Mouse (Mus musculus): Measurements from ENCODE around the gene BC049762. TPM values are rescaled to one million over a fixed set of nuclear protein-coding genes. Genes with fewer than 3 reads are reported as not detected.

BC049762 gene
- polyA plus RNA-seq, 1 experiment from 2014 or later: not detected

DNA sequence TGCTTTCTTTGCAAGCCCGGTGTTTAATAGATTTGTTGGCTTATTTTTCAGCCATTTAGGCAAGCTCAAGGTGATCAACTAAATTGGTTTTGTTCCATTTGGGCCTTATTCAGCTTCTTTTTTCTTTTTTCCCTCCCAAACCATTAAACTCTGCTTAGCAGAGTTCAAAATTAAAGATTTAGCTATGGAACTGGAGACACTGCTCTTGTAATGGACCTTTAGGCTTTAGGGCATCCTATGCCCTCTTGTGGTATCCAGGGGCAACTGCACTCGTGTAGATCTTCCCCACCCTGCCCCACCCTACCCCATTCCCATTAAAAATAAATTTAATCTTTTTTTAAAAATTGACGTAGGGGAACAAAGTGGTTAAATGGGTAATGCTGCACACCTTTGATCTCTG lies 2.5 kb upstream of the BC049762 start:
- peaks cover 7% of the 10 kb centered on the region for H3K36me3 ChIP-seq
- H3K9ac ChIP-seq (replicated peaks): no peak overlapping the region
- no peaks in the 10 kb centered on the region for H3K9me3 ChIP-seq
- no peak for ATAC-seq
- H3K27ac ChIP-seq: no peak overlapping the region
- H3K4me2 ChIP-seq (replicated peaks): peak overlapping the region; percentile 78
- H3K4me1 ChIP-seq (replicated peaks): peaks cover 41% of the 10 kb centered on the region
- H3K4me3 ChIP-seq (replicated peaks): peak overlapping the region; percentile 94
- WGBS: 54% methylated on average over 3 of the region's 3 CpGs
- no peaks in the 10 kb centered on the region for H3K27me3 ChIP-seq

DNA sequence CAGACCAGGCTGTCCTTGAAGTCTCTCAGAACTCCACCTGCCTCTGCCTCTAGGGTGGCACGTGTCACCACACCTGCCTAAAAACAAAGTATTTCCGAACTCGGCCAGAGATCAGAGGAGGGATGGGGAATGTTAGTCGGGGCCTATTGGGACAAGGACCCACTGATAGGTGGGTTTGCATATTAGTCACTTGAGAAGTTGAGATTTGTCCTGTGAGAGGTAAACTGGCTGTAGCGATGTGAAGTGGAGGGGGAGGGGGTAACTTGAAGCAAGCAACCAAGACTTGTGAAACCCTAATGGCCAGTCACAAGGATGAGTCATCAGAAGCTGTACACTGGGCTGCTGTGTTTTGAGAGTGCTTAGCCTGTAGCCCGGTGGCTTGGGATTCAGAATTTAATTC lies 1.5 kb upstream of the BC049762 start:
- Histone ChIP-seq H3K27ac (no peak overlapping the region), H3K9me3 (no peaks in the 10 kb centered on the region), H3K4me2 (replicated peaks) (peak overlapping the region; percentile 78), H3K9ac (replicated peaks) (peak overlapping the region; percentile 95), H3K4me1 (replicated peaks) (peaks cover 41% of the 10 kb centered on the region), H3K36me3 (peaks cover 4% of the 10 kb centered on the region; the same call in 1 of the 2 replicates), H3K4me3 (replicated peaks) (peak overlapping the region; percentile 94), H3K27me3 (no peaks in the 10 kb centered on the region)
- ATAC-seq: no peak
- WGBS: 35% methylated on average over 6 of the region's 6 CpGs

DNA sequence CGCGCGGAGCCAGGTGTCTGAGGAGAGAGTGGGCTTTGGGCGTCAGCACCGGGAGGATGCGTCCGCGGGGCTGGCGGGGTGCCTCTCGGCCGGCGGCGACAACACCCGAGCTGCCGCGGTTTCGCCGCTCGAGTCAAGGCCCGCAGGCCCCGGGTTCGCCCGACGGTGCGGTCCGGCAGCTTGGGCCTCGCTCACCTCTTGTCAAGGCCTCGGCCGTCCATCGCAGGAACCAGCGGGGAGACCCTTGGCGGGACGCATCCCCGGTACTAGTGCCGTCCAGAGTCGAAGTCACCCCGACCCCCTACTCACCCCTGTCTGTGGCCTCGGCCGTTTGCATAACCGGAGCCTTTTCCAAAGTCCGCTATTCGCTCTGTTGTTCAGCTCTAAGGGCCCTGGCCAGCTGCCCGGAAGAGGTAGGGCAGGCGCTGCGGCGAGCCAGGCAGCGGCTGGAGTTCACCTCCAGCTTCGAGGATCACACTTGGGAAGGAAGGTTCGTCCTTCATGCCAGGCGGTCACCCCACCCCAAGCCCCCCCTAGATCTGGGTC lies 513 bp upstream of the BC049762 start:
- Histone ChIP-seq H3K4me1 (replicated peaks) (peaks cover 41% of the 10 kb centered on the region), H3K27me3 (no peaks in the 10 kb centered on the region), H3K36me3 (no peaks in the 10 kb centered on the region), H3K9ac (replicated peaks) (peak overlapping the region; percentile 95), H3K9me3 (no peaks in the 10 kb centered on the region), H3K4me2 (replicated peaks) (peak overlapping the region; percentile 78), H3K4me3 (replicated peaks) (peak overlapping the region; percentile 94), H3K27ac (peak overlapping the region; percentile 95)
- under 1% methylated on average over 50 of the region's 50 CpGs for WGBS
- ATAC-seq: peak; percentile 80

DNA sequence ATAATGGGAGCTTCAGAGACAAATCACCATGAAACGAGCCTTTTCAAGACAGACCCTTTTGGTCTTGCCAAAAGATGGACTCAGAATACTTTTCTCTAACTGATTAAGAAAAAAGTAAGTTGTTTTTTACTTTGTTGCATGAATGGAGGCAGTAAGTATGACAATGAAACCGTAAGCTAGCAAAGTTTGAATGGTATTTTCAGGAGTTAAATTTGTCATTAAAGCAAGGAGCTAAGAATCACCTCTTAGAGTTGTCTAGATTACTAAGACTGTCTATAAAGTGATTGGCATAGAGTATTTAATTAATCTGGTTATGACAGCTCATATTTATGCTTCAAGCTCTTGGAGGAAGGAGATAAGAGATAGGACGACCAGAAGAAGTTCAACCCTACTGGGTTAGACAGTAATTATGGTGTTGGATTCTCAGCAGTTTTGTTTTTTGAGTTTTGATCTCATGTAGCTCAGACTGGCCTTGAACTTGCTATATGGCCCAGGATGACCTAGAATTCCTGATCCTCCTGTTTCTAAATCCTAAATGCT lies 1.1 kb downstream of the BC049762 start, which contains the start of gene Clk4:
TSS of gene Clk4 (plus strand) at position 51 of the 540 bp plus-strand sequence.
- no peak for ATAC-seq
- WGBS: 89% methylated on average over 3 of the region's 3 CpGs

DNA sequence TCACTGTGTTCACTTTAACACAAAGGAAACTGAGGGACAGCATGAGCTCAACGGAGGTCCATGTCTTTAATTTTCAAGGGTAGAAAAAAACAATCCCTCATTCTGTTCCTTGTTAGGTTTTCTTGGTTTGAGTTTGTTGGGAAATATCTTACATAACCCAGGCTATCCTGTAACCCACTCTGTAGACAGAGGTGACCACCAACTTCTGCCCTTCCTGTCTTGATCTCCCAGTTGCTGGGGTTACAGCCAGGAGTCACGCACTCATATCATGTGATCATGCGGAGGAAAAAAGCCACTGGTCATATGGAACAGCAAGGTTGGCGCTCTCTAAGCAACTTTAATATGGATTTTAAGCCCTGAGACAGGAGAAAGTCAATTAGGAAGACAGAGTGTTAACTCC lies 5.8 kb downstream of the BC049762 start:
- H3K4me1 ChIP-seq (replicated peaks): no peaks in the 10 kb centered on the region
- H3K4me3 ChIP-seq (replicated peaks): no peak overlapping the region
- ATAC-seq: no peak
- H3K27ac ChIP-seq: no peak overlapping the region
- no peaks in the 10 kb centered on the region for H3K36me3 ChIP-seq
- WGBS: 96% methylated on average over 4 of the region's 4 CpGs
- H3K9ac ChIP-seq (replicated peaks): no peak overlapping the region
- H3K9me3 ChIP-seq: no peaks in the 10 kb centered on the region
- H3K27me3 ChIP-seq: no peaks in the 10 kb centered on the region
- H3K4me2 ChIP-seq (replicated peaks): no peak overlapping the region

More for the DNA sequence above, 1.1 kb downstream of the BC049762 start, which contains the start of gene Clk4:
- H3K4me2 ChIP-seq (replicated peaks): peak within 1 kb of the TSS; percentile 78
- H3K4me3 ChIP-seq (replicated peaks): peak within 1 kb of the TSS; percentile 94
- no peaks in the 10 kb centered on the region for H3K36me3 ChIP-seq
- no peaks in the 10 kb centered on the region for H3K9me3 ChIP-seq
- no peaks in the 10 kb centered on the region for H3K27me3 ChIP-seq
- H3K27ac ChIP-seq: peak within 1 kb of the TSS; percentile 95
- peak within 1 kb of the TSS; percentile 95 for H3K9ac ChIP-seq (replicated peaks)
- H3K4me1 ChIP-seq (replicated peaks): peaks cover 37% of the 10 kb centered on the region

DNA sequence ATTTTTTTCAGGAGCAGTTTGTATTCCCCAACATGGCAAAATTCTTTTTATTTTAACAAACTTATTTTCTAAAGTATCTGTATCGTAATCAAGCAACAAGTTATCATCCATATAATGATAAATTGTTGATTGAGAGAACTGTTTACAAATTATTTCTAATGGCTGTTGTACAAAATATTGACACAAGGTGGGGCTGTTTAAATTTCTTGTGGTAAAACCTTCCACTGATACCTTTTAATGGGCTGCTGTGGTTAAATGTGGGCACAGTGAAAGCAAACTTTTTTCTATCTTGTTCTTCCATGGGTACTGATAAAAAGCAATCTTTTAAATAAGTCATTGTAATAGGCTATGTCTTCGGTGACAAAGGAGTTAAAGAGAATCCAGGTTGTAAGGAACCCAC lies 19.9 kb downstream of the BC049762 start:
- H3K4me1 ChIP-seq (replicated peaks): no peaks in the 10 kb centered on the region
- no peak for ATAC-seq
- H3K27me3 ChIP-seq: no peaks in the 10 kb centered on the region
- no peak overlapping the region for H3K27ac ChIP-seq
- no peak overlapping the region for H3K4me3 ChIP-seq (replicated peaks)
- 90% methylated on average over 2 of the region's 2 CpGs for WGBS
- no peak overlapping the region for H3K9ac ChIP-seq (replicated peaks)
- no peaks in the 10 kb centered on the region for H3K36me3 ChIP-seq
- H3K4me2 ChIP-seq (replicated peaks): no peak overlapping the region
- H3K9me3 ChIP-seq: no peaks in the 10 kb centered on the region

DNA sequence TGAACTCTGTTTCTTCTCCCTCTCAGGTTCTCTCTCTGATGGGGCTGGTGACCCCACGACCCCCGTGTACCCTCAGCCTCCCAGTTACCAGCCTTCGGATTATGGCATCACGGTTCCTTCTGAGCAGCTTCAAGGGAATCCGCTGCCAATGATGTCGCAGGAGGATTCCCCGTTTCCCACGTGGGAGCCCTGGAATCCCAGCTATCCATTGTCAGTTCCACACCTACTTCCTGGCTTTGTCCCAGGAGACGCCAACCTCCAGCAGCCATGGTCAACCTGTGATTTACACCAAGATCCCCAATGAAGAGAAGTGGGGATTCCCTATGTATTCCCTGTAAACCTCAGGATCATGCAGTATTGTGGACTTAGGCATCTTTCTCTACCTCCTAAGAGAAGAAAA lies 28.2 kb downstream of the BC049762 start:
- 88% methylated on average over 9 of the region's 9 CpGs for WGBS
- Histone ChIP-seq H3K4me3 (replicated peaks) (no peak overlapping the region), H3K27ac (no peak overlapping the region), H3K27me3 (no peaks in the 10 kb centered on the region), H3K36me3 (no peaks in the 10 kb centered on the region), H3K9me3 (no peaks in the 10 kb centered on the region), H3K4me2 (replicated peaks) (no peak overlapping the region), H3K4me1 (replicated peaks) (no peaks in the 10 kb centered on the region), H3K9ac (replicated peaks) (no peak overlapping the region)
- ATAC-seq: no peak

DNA sequence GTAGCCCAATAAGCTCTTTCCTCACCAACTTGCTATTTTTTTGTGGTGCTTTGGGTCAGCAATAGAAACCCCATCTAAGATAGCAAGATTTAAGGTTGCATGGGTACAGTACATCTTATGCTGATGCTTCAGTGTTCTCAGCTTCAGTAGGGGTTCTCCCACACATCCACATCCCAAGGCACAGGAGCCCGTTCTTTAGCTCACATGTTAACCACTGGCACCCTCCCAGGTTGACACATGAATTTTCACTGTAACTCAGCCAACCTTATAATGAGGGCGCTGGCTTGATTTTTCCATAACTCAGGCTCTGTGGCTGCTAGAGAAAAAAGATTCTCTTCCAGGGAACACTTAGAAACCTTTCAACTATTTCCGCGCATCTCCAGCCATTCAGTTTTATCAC lies 35.7 kb downstream of the BC049762 start:
- Histone ChIP-seq H3K9ac (replicated peaks) (no peak overlapping the region), H3K4me3 (replicated peaks) (no peak overlapping the region), H3K36me3 (no peaks in the 10 kb centered on the region), H3K27ac (no peak overlapping the region), H3K27me3 (no peaks in the 10 kb centered on the region), H3K4me1 (replicated peaks) (no peaks in the 10 kb centered on the region), H3K4me2 (replicated peaks) (no peak overlapping the region), H3K9me3 (no peaks in the 10 kb centered on the region)
- 89% methylated on average over 4 of the region's 4 CpGs for WGBS
- ATAC-seq: no peak

DNA sequence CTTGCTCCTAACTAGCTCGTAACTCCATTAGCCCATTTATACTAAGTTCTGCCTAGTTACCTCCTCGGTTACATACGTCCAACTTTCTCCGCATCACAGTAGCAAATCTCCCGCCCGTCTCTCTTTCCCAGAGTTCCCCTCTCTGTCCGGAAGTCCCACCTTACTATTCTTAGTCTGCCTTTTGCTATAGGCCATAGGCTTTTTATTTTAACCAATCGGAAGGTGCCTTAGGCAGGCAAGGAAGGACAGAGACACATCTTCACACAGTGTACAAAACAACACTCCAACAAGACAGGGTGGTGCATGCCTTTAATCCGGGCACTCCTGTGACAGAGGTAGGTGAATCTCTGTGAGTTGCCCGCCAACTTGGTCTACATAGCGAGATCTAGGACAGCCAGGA lies 42.5 kb downstream of the BC049762 start, which contains the start of gene Gm12569:
TSS of gene Gm12569 (plus strand) at position 166 of the 400 bp plus-strand sequence.
- Histone ChIP-seq H3K27ac (no peak within 1 kb of the TSS), H3K9me3 (no peaks in the 10 kb centered on the region), H3K36me3 (no peaks in the 10 kb centered on the region), H3K9ac (replicated peaks) (no peak within 1 kb of the TSS), H3K4me1 (replicated peaks) (no peaks in the 10 kb centered on the region), H3K4me3 (replicated peaks) (no peak within 1 kb of the TSS), H3K27me3 (no peaks in the 10 kb centered on the region), H3K4me2 (replicated peaks) (no peak within 1 kb of the TSS)
- no peak for ATAC-seq
- WGBS: 96% methylated on average over 11 of the region's 11 CpGs

DNA sequence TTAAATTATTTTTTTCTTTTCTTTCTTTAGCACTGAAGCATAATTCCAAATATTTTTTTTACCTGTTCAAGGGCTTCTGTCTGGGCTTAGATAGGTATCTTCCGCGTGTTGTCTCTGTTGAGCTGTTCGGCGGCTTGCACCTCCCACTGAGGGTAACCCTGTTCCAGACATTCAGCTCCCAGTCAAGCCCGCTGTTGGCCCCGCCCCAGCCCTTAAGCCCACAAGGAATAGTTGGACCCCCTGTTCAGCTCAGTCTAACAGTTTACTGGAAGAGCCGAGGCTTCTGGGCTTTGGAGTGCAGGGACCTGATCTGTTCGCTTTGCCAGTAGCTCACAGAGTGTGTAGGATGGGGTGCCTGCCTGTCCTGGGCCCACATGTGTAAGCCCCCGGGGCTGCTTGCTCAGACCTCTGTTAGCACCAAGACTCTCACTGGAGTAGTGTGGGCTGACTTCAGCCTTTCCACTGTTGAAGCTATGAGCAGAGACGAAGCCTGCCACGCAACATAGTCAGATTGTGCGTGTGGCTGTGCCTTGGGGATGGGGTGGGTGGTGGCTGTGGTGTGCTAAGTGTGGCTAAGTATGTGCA lies 43.4 kb downstream of the BC049762 start:
- no peak for ATAC-seq
- Histone ChIP-seq H3K27me3 (no peaks in the 10 kb centered on the region), H3K4me3 (replicated peaks) (no peak overlapping the region), H3K36me3 (no peaks in the 10 kb centered on the region), H3K27ac (no peak overlapping the region), H3K9me3 (no peaks in the 10 kb centered on the region), H3K4me2 (replicated peaks) (no peak overlapping the region), H3K9ac (replicated peaks) (no peak overlapping the region), H3K4me1 (replicated peaks) (no peaks in the 10 kb centered on the region)
- WGBS: 80% methylated on average over 12 of the region's 12 CpGs

DNA sequence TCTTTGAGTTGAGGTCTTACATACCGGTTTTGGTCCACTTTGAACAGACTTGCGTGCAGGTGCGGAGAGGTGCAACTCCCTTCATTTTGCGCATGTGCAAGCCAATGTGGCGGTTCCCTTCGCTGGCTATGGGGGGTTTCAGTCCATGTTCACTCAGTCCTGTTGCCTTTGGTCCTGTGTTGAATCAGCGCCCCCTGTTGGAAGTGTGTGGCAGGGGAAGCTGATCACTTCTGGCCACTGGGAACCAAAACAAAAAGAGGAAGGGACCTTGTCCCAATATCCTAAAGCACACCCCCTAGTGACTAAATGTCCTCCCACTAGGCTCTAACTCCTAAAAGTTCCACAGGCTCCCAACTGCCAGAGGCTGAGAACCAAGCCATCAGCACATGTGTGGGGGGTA lies 48.8 kb downstream of the BC049762 start:
- Histone ChIP-seq H3K27ac (no peak overlapping the region), H3K27me3 (no peaks in the 10 kb centered on the region), H3K36me3 (no peaks in the 10 kb centered on the region), H3K4me3 (replicated peaks) (no peak overlapping the region), H3K9ac (replicated peaks) (no peak overlapping the region), H3K9me3 (no peaks in the 10 kb centered on the region), H3K4me2 (replicated peaks) (no peak overlapping the region), H3K4me1 (replicated peaks) (no peaks in the 10 kb centered on the region)
- ATAC-seq: no peak
- 83% methylated on average over 7 of the region's 7 CpGs for WGBS

DNA sequence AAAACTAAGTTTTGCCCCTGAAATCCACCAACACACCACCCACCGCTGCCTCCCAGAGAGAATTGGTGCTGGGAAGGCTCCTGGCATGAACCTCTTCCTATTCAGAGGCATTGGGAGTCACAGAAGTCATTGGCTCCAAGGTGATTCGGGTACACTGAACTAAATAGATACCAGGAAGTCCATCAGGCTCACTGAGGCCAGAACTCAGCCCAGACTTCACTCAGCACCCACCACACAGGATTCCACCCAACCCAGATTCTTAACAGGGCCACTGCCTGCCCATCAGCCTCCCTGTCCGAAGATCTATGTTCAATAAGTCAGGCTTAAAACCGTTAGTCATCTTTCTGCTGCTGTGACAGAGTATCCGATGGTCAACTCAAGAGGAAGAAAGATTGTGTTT lies 51.4 kb downstream of the BC049762 start:
- Histone ChIP-seq H3K27me3 (no peaks in the 10 kb centered on the region), H3K9ac (replicated peaks) (no peak overlapping the region), H3K9me3 (no peaks in the 10 kb centered on the region), H3K4me3 (replicated peaks) (no peak overlapping the region), H3K4me2 (replicated peaks) (no peak overlapping the region), H3K27ac (no peak overlapping the region), H3K4me1 (replicated peaks) (no peaks in the 10 kb centered on the region), H3K36me3 (no peaks in the 10 kb centered on the region)
- no peak for ATAC-seq
- WGBS: 82% methylated on average over 5 of the region's 5 CpGs

Data from midbrain, embryonic 13.5 days (tissue).